Mouse (Mus musculus): Measurements from ENCODE around the gene Art4. TPM values are rescaled to one million over a fixed set of nuclear protein-coding genes. Genes with fewer than 3 reads are reported as not detected.

Art4 gene
- total and polyA plus RNA-seq, 3 experiments = 0.34 to 1.0 (median 0.48) TPM

DNA sequence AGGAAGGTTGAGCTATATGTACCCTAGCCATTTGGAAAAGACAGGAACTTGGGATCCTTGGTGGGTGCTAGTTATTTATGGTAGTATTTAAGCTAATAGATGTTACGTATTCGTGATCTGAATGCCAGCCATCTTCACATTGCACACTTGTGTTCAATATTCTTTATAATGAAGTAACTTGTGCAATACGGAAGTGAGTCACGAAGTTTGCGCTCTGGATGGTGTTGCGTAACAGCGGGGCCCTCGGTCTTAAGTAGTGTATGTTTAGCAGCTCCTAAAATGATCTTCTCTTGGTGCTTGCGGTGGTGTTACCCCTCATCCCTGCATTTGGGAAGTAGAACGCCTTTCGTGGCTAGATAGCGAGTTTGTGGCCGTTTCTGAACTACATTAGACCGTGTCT, 48.5 kb downstream of the Art4 start:
- TF ChIP-seq MAX (IDR thresholded peaks at IDR 0.05; ENCODE audit: low read length) (no peak), GABPA (IDR thresholded peaks at IDR 0.05; ENCODE audit: insufficient replicate concordance, low read depth, low read length) (no peak), POLR2A (IDR thresholded peaks at IDR 0.05; ENCODE audit: low read depth, low read length) (peak; percentile 37; the same call in 1 of the 2 replicates), TBP (conservative IDR thresholded peaks at IDR 0.05; ENCODE audit: low read depth, low read length) (0 out of 2 replicates have a peak, but pooled peaks have one; percentile 26), ZNF384 (IDR thresholded peaks at IDR 0.05; ENCODE audit: low read depth, low read length) (0 out of 2 replicates have a peak, but pooled peaks have one; percentile 7), CHD2 (IDR thresholded peaks at IDR 0.05; ENCODE audit: low read length) (no peak), TCF12 (IDR thresholded peaks at IDR 0.05; ENCODE audit: low read depth, low read length) (no peak), ELF1 (IDR thresholded peaks at IDR 0.05; ENCODE audit: low read depth, low read length) (peak; percentile 73), HCFC1 (IDR thresholded peaks at IDR 0.05; ENCODE audit: low read depth, low read length) (peak; percentile 11; the same call in 1 of the 2 replicates), SIN3A (IDR thresholded peaks at IDR 0.05; ENCODE audit: low read length) (peak; percentile 69), MYC (IDR thresholded peaks at IDR 0.05; ENCODE audit: low read depth, low read length) (peak; percentile 26; the same call in 1 of the 2 replicates), IRF4 (IDR thresholded peaks at IDR 0.05; ENCODE audit: low read depth, low read length) (peak; percentile 28; the same call in 1 of the 2 replicates)
- peaks cover 30% of the 10 kb centered on the region for H3K79me2 ChIP-seq (replicated peaks; ENCODE audit: control insufficient read depth, extremely low read depth, insufficient read depth, poor library complexity, severe bottlenecking)
- dilution Hi-C loops (cut with MboI; ENCODE audit: extremely low pct_ligation_motif_present, extremely low pct_unique_long_range_greater_than_20kb, low sequenced_read_pairs) (no loop called here), in situ Hi-C loops (cut with MboI; ENCODE audit: low pct_ligation_motif_present, low pct_unique_long_range_greater_than_20kb, low sequenced_read_pairs) (no loop called here)
- H3K27ac ChIP-seq (ENCODE audit: insufficient read depth, low read depth) = peak overlapping the region; percentile 58; the same call in 1 of the 2 replicates
- H3K36me3 ChIP-seq (replicated peaks in 1 of 2; ENCODE audit: control insufficient read depth in 1 of 2, insufficient read depth in 1 of 2, low read length in 1 of 2) = peaks cover 18 to 35% of the 10 kb centered on the region in 2 experiments
- H3K9me3 ChIP-seq (replicated peaks; ENCODE audit: low read length) = no peaks in the 10 kb centered on the region
- no peaks in the 10 kb centered on the region for H3K27me3 ChIP-seq (replicated peaks)
- peak; percentile 61 for DNase-seq (ENCODE audit: extremely low read depth)
- peaks cover 6 to 50% of the 10 kb centered on the region in 2 experiments for H3K4me1 ChIP-seq (ENCODE audit: control insufficient read depth in 1 of 2, insufficient read depth in 2 of 2)
- H3K9ac ChIP-seq (ENCODE audit: insufficient read depth, low read depth) = peak overlapping the region; percentile 67
- peak overlapping the region; percentile 94 for H3K4me2 ChIP-seq (ENCODE audit: insufficient read depth, low read depth, poor library complexity, severe bottlenecking)
- peak overlapping the region; percentile 86 to 92 (median 90) for H3K4me3 ChIP-seq (replicated peaks in 1 of 3; ENCODE audit: low read depth in 2 of 3, low read length in 2 of 3, poor library complexity in 1 of 3)

DNA sequence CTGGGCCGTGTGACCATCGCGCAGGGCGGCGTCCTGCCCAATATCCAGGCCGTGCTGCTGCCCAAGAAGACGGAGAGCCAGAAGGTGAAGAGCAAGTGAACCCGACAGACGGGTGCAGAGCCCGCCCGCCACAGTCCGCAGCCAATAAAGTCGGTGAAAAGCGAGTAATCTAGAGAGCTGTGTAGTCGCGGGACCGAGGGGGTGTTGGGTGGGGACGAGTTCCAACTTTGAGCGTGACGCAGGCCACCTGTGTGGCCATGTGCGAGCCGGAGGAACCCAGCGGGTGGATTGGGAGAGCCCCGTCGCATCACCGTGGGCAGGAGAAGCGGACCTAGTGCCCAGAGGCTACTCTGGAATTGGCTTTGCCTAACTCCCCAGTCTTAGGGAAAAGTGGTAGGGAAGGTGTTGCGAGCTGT, 48.9 kb downstream of the Art4 start:
- in situ Hi-C loops (cut with MboI; ENCODE audit: low pct_ligation_motif_present, low pct_unique_long_range_greater_than_20kb, low sequenced_read_pairs) = no loop called here
- Histone ChIP-seq H3K9me3 (replicated peaks; ENCODE audit: low read length) (no peaks in the 10 kb centered on the region), H3K9ac (ENCODE audit: insufficient read depth, low read depth) (peak overlapping the region; percentile 67), H3K4me1 (ENCODE audit: control insufficient read depth in 1 of 2, insufficient read depth in 2 of 2) (peaks cover 6 to 50% of the 10 kb centered on the region in 2 experiments), H3K27me3 (replicated peaks) (no peaks in the 10 kb centered on the region), H3K79me2 (replicated peaks; ENCODE audit: control insufficient read depth, extremely low read depth, insufficient read depth, poor library complexity, severe bottlenecking) (peaks cover 30% of the 10 kb centered on the region), H3K27ac (ENCODE audit: insufficient read depth, low read depth) (peak overlapping the region; percentile 58), H3K4me2 (ENCODE audit: insufficient read depth, low read depth, poor library complexity, severe bottlenecking) (peak overlapping the region; percentile 94; the same call in 1 of the 2 replicates), H3K36me3 (replicated peaks in 1 of 2; ENCODE audit: control insufficient read depth in 1 of 2, insufficient read depth in 1 of 2, low read length in 1 of 2) (peaks cover 14 to 30% of the 10 kb centered on the region in 2 experiments), H3K4me3 (replicated peaks in 1 of 3; ENCODE audit: low read depth in 2 of 3, low read length in 2 of 3, poor library complexity in 1 of 3) (peak overlapping the region; percentile 86 to 92 (median 90))
- DNase-seq (ENCODE audit: extremely low read depth) = no peak
- dilution Hi-C loops (cut with MboI; ENCODE audit: extremely low pct_ligation_motif_present, extremely low pct_unique_long_range_greater_than_20kb, low sequenced_read_pairs) = no loop called here
- TF ChIP-seq TCF12 (IDR thresholded peaks at IDR 0.05; ENCODE audit: low read depth, low read length) (0 out of 2 replicates have a peak, but pooled peaks have one; percentile 6), HCFC1 (IDR thresholded peaks at IDR 0.05; ENCODE audit: low read depth, low read length) (no peak), MAX (IDR thresholded peaks at IDR 0.05; ENCODE audit: low read length) (peak; percentile 63), MXI1 (IDR thresholded peaks at IDR 0.05; ENCODE audit: low read depth, low read length) (peak; percentile 24), MYC (IDR thresholded peaks at IDR 0.05; ENCODE audit: low read depth, low read length) (0 out of 2 replicates have a peak, but pooled peaks have one; percentile 32), CTCF (conservative IDR thresholded peaks at IDR 0.05 in 1 of 2, IDR thresholded peaks at IDR 0.05 in 1 of 2; ENCODE audit: low read depth in 2 of 2, low read length in 2 of 2) (no peak)

Data from CH12.LX (cell line).